Mouse (Mus musculus): Measurements from ENCODE around the gene Prom1. TPM values are rescaled to one million over a fixed set of nuclear protein-coding genes. Genes with fewer than 3 reads are reported as not detected.

The Prom1 gene
- total and polyA plus RNA-seq, 2 experiments from 2014 or later: 2.6 to 4.4 TPM

- no peak for DNase-seq (ENCODE audit: low spot score)
- WGBS: 72% methylated on average over 8 of the region's 8 CpGs
- ATAC-seq (ENCODE audit: insufficient read depth, low read depth): no peak
These were observed 21.4 kb downstream of the Prom1 start for GRCm38 (mm10) chr5:44080276-44081054.

GRCm38 (mm10) chr5:44075432-44075831 lies 26.4 kb downstream of the Prom1 start:
- Histone ChIP-seq H3K9ac (replicated peaks; ENCODE audit: low read depth, low read length) (no peak overlapping the region), H3K9me3 (replicated peaks; ENCODE audit: control insufficient read depth, low read length) (no peaks in the 10 kb centered on the region), H3K4me1 (ENCODE audit: control insufficient read depth, insufficient read depth) (no peaks in the 10 kb centered on the region), H3K36me3 (replicated peaks; ENCODE audit: control insufficient read depth, insufficient read depth, low read length) (no peaks in the 10 kb centered on the region), H3K4me3 (ENCODE audit: low read depth, low read length) (no peak overlapping the region), H3K27me3 (ENCODE audit: control insufficient read depth, insufficient read depth, low read length) (no peaks in the 10 kb centered on the region), H3K4me2 (ENCODE audit: low read depth, low read length) (no peak overlapping the region), H3K27ac (ENCODE audit: low read depth) (no peak overlapping the region)
- DNase-seq (ENCODE audit: low spot score) (no peak), ATAC-seq (ENCODE audit: insufficient read depth, low read depth) (no peak)
- no peak for TF ChIP-seq CTCF (IDR thresholded peaks at IDR 0.05; ENCODE audit: low read depth)
- no peak for TF ChIP-seq EP300 (IDR thresholded peaks at IDR 0.05; ENCODE audit: low read depth)
- WGBS: 94% methylated on average over 1 of the region's 1 CpGs

More at GRCm38 (mm10) chr5:44080276-44081054, 21.4 kb downstream of the Prom1 start:
- Histone ChIP-seq H3K4me1 (ENCODE audit: control insufficient read depth, insufficient read depth) (no peaks in the 10 kb centered on the region), H3K27me3 (ENCODE audit: control insufficient read depth, insufficient read depth, low read length) (no peaks in the 10 kb centered on the region), H3K27ac (ENCODE audit: low read depth) (no peak overlapping the region), H3K9ac (replicated peaks; ENCODE audit: low read depth, low read length) (no peak overlapping the region), H3K36me3 (replicated peaks; ENCODE audit: control insufficient read depth, insufficient read depth, low read length) (no peaks in the 10 kb centered on the region), H3K9me3 (replicated peaks; ENCODE audit: control insufficient read depth, low read length) (no peaks in the 10 kb centered on the region), H3K4me3 (ENCODE audit: low read depth, low read length) (no peak overlapping the region), H3K4me2 (ENCODE audit: low read depth, low read length) (no peak overlapping the region)
- no peak for TF ChIP-seq EP300 (IDR thresholded peaks at IDR 0.05; ENCODE audit: low read depth)
- TF ChIP-seq CTCF (IDR thresholded peaks at IDR 0.05; ENCODE audit: low read depth): no peak

- Histone ChIP-seq H3K36me3 (replicated peaks; ENCODE audit: control insufficient read depth, insufficient read depth, low read length) (no peaks in the 10 kb centered on the region), H3K9me3 (replicated peaks; ENCODE audit: control insufficient read depth, low read length) (no peaks in the 10 kb centered on the region), H3K4me3 (ENCODE audit: low read depth, low read length) (no peak overlapping the region), H3K27me3 (ENCODE audit: control insufficient read depth, insufficient read depth, low read length) (no peaks in the 10 kb centered on the region), H3K27ac (ENCODE audit: low read depth) (no peak overlapping the region), H3K9ac (replicated peaks; ENCODE audit: low read depth, low read length) (no peak overlapping the region), H3K4me2 (ENCODE audit: low read depth, low read length) (no peak overlapping the region), H3K4me1 (ENCODE audit: control insufficient read depth, insufficient read depth) (no peaks in the 10 kb centered on the region)
- WGBS: 53% methylated on average over 3 of the region's 3 CpGs
- TF ChIP-seq EP300 (IDR thresholded peaks at IDR 0.05; ENCODE audit: low read depth) (no peak), CTCF (IDR thresholded peaks at IDR 0.05; ENCODE audit: low read depth) (no peak)
- no peak for DNase-seq (ENCODE audit: low spot score)
- no peak for ATAC-seq (ENCODE audit: insufficient read depth, low read depth)
These were observed 28.2 kb downstream of the Prom1 start for GRCm38 (mm10) chr5:44073634-44074033.

GRCm38 (mm10) chr5:44070529-44071133 lies 31.2 kb downstream of the Prom1 start:
- WGBS: 67% methylated on average over 7 of the region's 7 CpGs
- Histone ChIP-seq H3K9me3 (replicated peaks; ENCODE audit: control insufficient read depth, low read length) (no peaks in the 10 kb centered on the region), H3K36me3 (replicated peaks; ENCODE audit: control insufficient read depth, insufficient read depth, low read length) (no peaks in the 10 kb centered on the region), H3K9ac (replicated peaks; ENCODE audit: low read depth, low read length) (no peak overlapping the region), H3K4me2 (ENCODE audit: low read depth, low read length) (no peak overlapping the region), H3K4me1 (ENCODE audit: control insufficient read depth, insufficient read depth) (no peaks in the 10 kb centered on the region), H3K4me3 (ENCODE audit: low read depth, low read length) (no peak overlapping the region), H3K27ac (ENCODE audit: low read depth) (no peak overlapping the region), H3K27me3 (ENCODE audit: control insufficient read depth, insufficient read depth, low read length) (no peaks in the 10 kb centered on the region)
- ATAC-seq (ENCODE audit: insufficient read depth, low read depth) (no peak), DNase-seq (ENCODE audit: low spot score) (no peak)
- no peak for TF ChIP-seq CTCF (IDR thresholded peaks at IDR 0.05; ENCODE audit: low read depth)
- TF ChIP-seq EP300 (IDR thresholded peaks at IDR 0.05; ENCODE audit: low read depth): no peak

- Histone ChIP-seq H3K36me3 (replicated peaks; ENCODE audit: control insufficient read depth, insufficient read depth, low read length) (no peaks in the 10 kb centered on the region), H3K9ac (replicated peaks; ENCODE audit: low read depth, low read length) (no peak overlapping the region), H3K4me2 (ENCODE audit: low read depth, low read length) (no peak overlapping the region), H3K27ac (ENCODE audit: low read depth) (no peak overlapping the region), H3K4me3 (ENCODE audit: low read depth, low read length) (no peak overlapping the region), H3K9me3 (replicated peaks; ENCODE audit: control insufficient read depth, low read length) (no peaks in the 10 kb centered on the region), H3K4me1 (ENCODE audit: control insufficient read depth, insufficient read depth) (no peaks in the 10 kb centered on the region), H3K27me3 (ENCODE audit: control insufficient read depth, insufficient read depth, low read length) (no peaks in the 10 kb centered on the region)
- ATAC-seq (ENCODE audit: insufficient read depth, low read depth): no peak
- DNase-seq (ENCODE audit: low spot score): no peak
- TF ChIP-seq EP300 (IDR thresholded peaks at IDR 0.05; ENCODE audit: low read depth) (no peak), CTCF (IDR thresholded peaks at IDR 0.05; ENCODE audit: low read depth) (no peak)
- WGBS: 91% methylated on average over 3 of the region's 3 CpGs
These were observed 43.6 kb downstream of the Prom1 start for GRCm38 (mm10) chr5:44058258-44058657.
